Mouse (Mus musculus) T-helper 17 cell (primary cell): Measurements from ENCODE around the gene Mpi.

ENCODE experiments used
- in situ Hi-C, 2 experiments: fragments of 300-600 bp; cut with MboI, MseI; formaldehyde crosslinking; loops; 1 replicate in 1 of 2; 2 replicates in 1 of 2; pipeline ENCODE4 v1.15.1; 2025; ENCODE audit warnings: high pct_unique_total_duplicates in 2 of 2

The Mpi gene

GRCm38 (mm10) chr9:57552139-57552887, at the start of gene Mpi:
Mpi (minus strand) TSS chr9:57552763.
- in situ Hi-C loops = loop anchor here in 1 of 2 experiments (5.0 kb wide), 1 partner anchor 100 kb away; the partner anchor contains the start of gene Csk

DNA sequence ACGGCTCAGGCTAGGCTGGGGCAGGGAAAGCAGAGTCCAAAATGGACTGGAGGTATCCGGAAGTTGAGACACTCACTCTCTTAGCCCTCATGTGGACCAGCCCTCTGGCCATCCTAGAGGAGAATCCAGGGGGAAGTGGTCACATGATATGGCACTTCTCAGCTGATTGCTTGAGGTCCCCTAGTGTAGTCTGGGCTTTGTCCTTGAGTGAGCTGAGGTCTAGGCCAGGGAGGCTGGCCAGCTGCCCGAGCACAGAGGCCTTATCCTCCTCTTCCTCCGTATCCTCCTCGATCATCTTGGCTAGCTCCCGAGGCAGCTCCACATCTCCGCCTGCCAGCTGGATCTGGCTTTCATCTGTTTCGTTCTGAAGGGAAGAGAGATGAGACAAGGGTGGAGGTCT, 49.5 kb upstream of the Mpi start:
- in situ Hi-C loops = no loop called here

DNA sequence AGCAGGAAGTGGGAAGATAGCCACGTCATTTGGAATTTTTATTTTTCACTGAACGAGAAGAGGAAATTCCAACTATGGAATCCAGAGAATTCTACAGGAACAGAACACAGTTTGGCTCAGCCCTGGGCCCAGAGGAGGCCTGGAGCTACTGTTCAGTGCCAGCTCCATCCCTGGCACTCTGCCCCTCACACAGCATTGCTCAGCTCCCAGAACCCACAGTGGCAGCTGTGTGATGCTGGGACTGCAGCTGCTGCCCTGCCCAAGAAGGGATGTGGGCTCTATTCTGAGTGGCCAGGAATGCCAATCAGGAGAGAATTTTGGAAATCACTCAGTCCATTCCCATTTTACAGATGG, 48.8 kb upstream of the Mpi start:
- in situ Hi-C loops = no loop called here

DNA sequence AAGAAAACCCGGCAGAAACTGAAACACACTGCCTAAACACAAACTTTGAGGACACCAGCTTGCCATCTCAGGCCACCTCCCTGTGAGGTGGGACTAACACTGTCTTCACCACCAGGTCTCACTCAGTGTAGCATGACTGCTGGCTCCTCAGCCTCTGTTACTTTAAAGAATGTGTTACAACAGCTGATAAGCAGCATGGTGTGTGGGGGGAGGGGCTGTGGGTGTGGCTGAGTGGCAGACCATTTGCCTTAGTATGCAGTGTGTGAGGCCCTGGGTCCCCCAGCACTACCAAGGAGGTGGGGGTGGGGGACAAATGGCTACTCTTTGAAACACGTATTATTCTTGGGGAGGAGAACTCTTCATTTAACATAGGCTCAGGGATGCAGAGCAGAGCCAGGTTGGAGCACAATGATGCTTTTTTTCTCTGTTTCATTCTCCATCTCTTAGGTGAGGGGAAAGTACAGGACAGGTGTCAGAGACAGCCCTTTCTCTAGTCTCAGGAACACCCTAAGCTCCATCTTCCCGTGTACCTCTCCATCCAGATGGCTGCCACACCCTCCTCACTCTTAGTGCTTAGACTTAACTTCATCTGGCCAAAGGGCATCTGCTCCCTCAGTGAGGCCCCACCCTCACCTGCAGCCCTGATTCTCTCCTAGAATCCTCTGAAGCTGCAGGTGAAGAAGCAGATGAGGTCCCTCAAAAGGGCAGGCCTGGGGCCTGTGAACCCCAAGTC, 48.2 kb upstream of the Mpi start:
- in situ Hi-C loops = no loop called here

DNA sequence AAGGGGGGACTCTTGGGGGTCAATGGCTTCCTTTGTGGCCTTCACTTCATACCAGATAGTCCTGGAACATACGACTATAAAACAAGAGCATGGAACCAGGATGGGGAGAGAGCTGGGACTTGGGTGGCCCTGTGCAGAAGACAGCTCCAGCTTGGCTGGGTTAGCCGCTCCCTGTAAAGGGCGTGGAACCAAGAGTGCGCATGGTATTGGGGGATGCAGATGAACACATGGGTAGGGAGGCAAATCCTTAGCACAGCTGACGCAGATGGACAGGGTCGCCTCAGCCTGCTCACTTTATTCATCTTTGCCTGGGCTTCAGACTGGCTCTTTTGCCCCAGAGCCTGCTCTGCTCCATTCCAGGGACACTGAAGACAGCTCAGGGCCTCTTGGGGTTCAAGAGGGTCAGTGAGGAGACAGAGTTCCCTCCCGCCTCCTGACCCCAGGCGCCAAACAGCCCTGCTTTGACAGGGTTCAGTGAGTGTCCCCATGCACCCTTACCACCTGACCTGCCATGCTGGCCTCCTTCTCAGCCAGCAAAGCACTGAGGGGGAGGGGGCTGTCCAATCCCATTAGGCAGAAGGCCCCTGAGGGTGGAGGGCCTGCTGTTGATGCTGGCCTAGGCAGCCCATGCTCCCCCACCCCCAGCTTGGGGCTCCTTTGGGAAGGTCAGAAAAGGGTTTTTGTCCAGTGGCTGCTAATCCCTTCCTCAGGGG, 46.4 kb upstream of the Mpi start:
- in situ Hi-C loops = no loop called here

DNA sequence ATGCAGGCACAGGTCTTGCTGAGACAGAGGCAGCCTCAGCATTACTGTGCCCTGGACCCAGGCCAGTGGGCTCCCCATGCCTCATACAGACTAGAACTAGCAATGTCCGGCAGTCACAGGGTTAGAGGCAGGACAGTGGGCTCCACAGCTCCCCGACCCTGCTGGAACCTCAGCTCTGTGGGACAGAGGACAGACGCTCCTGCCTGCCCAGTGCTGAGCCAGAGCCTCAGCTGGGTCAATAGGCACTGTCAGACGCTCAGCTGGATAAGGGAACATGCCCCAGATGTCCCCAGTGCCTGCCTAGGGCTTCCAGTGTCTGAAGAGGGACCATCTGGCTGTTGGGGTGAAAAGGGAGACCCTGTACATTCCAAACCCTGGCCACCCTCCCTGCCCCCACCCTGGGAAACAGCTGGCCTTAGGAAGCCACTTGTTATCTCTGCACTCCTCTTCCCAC, 45.4 kb upstream of the Mpi start:
- in situ Hi-C loops = no loop called here

DNA sequence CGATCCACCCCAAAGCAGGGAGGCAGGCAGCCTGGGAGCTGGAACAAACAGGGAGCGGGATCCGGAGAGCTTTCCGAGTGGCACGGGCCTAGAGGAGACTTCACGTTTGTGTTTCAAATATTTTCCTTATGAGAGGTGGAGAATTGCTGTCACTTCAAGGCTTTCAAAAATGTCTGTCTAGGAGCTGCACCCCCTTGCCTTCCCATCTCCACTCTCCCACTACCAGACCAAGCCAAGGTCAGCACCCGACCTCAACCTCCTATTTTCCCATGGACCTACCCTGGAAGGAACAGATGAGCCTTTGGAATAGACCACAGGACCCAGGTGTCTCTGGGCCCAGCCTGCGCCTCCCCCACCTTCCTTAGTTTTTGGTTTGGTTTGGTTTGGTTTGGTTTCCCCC, 44.7 kb upstream of the Mpi start:
- in situ Hi-C loops = no loop called here

DNA sequence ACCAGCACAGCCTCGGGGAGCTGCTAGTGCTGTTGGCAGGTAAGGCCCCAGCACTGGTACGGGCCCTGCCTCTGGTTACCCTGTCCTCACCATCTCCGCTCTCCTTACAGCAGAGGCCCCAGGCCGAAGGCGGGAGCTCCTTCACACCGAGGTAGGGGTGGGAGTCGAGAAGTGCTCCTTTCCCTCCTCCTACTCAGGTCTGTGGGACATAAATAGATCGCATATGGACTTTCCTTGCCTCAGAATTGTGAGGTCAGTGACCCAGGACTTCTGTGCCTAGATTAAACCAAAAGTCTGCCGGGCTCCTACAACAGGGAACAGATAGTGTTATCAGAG, 41.6 kb upstream of the Mpi start:
- in situ Hi-C loops = no loop called here

- in situ Hi-C loops = no loop called here
Observed at GRCm38 (mm10) chr9:57593454-57594173, 41.1 kb upstream of the Mpi start.

DNA sequence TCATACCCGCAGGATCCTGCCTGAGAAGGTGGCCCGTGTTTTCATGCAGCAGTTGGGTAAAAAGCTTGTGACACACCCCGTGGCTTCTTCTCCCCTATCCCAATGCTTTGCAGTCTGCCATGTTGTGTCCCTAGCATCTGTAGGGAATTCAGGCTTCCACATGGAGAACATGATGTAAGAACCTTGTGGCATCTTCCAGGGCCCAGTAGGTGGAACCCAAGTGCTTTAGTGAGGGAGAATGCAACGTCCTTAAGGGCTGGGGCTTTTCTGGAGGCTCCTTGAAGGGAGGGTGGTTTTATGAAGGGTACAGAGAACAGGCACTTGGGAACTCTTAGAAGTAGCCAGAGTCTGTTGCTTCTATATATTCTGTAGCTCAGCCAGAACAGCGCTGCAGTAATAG, 38.2 kb upstream of the Mpi start:
- in situ Hi-C loops = no loop called here

DNA sequence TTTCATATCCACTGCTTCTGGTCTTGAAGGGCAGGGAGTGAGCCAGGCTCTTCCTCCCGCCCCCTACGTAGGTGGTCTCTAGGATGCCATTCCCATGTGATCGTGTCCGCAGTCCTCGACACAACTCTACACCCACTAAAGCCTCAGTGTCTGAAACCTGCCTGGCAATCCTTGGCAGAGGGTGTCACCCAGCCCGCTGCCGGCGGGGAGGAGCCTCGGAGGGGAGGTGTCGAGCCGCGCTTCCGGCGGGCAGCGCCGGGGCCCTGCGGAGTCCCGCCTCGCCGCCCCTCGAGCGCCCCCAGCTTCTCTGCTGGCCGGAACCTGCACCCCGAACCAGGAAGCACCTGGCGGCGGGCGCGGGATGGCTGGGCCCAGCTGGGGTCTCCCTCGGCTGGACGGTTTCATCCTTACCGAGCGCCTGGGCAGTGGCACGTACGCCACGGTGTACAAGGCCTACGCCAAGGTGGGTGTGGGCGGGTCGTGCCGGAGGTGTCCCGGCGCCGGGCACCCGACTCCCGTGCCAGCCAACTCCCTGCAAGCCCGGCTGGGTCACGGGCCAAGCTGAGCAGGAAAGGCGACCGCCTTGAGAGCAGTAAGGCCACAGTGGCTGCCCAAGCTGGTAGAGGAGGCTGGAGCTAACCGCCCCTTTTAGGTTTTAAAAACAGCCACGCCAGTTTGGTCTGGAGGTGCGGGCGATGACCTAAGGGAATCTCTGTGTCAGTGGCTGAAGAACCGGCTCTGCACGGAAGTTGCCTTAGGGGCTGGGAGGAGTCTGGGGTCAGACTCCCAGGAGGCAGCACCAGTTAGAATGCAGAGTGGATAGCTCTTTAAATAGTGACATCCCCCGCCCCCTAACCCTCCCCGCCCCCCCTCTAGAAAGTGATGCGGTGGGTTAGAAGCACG, 36.9 kb upstream of the Mpi start, which contains the start of gene Ulk3:
Gene Ulk3, plus strand, starts transcription at position 229 of the 903 bp plus-strand sequence.
- in situ Hi-C loops = loop anchor here in 1 of 2 experiments (10.0 kb wide), 1 partner anchor 915 kb away; no protein-coding TSS in a partner anchor

- in situ Hi-C loops = loop anchor here in 1 of 2 experiments (10.0 kb wide), 1 partner anchor 910 kb away; no protein-coding TSS in a partner anchor
Observed at GRCm38 (mm10) chr9:57584991-57585390, 32.4 kb upstream of the Mpi start.

- in situ Hi-C loops = no loop called here
Observed at GRCm38 (mm10) chr9:57577144-57577849, 24.7 kb upstream of the Mpi start.

- in situ Hi-C loops = no loop called here
Observed at GRCm38 (mm10) chr9:57575577-57575976, 23.0 kb upstream of the Mpi start.

GRCm38 (mm10) chr9:57574397-57574796, 21.8 kb upstream of the Mpi start:
- in situ Hi-C loops = no loop called here

GRCm38 (mm10) chr9:57568500-57568899, 15.9 kb upstream of the Mpi start:
- in situ Hi-C loops = no loop called here

DNA sequence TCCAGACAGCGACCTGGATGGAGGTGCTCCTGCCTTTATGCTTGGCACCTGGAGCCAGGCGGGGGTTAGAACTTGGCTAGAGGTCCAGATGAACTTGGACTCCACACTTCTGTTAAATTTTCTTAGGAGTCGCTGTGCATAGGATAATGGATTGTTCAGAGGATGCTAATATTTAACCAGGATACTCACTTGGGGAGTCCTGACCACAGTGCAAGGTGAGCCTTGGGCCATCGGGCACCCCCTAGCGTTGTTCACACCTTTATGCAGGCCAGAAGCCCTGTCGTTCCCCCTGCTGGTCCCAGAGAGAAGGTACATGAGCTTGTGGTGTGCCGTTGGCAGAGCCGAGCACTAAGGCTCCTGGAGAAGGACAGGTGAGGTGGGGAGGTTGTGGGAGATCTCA, 14.3 kb upstream of the Mpi start:
- in situ Hi-C loops = no loop called here

GRCm38 (mm10) chr9:57565741-57566221, 13.2 kb upstream of the Mpi start:
- in situ Hi-C loops = no loop called here

DNA sequence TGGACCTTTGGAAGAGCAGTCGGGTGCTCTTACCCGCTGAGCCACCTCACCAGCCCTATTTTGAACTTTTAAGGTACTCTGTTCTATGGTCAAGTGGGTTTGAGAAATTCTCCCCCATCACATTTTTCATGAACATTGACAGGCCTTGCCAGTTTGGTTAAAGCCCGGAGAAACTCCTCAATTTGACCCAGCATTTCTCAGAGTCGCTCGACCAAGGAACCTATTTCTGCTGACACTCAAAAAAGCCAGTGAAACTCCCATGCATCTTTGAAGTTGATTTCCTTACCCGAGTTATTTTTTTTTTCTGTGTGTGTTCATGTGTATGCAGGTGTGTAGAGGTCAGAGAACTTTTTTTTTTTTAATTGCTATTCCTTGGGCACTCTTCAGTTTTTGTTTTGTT, 12.0 kb upstream of the Mpi start:
- in situ Hi-C loops = no loop called here

- in situ Hi-C loops = no loop called here
Observed at GRCm38 (mm10) chr9:57562896-57563372, 10.4 kb upstream of the Mpi start.
